Mouse (Mus musculus) lung, embryonic 14.5 days (tissue): ENCODE data around the gene 1700025G04Rik. TPM values are rescaled to one million over a fixed set of nuclear protein-coding genes. Genes with fewer than 3 reads are reported as not detected.

ENCODE experiments used
- ATAC-seq: fragments of 200-750 bp; cut with Nextera tagmentation; 2 replicates; pipeline ENCODE4 v1.8.0; 2017; ENCODE audit warnings: mild to moderate bottlenecking, moderate TSS enrichment, moderate library complexity; ENCODE audit not compliant: insufficient read depth
- DNase-seq: peaks from one replicate; pipeline ENCODE4 v3.0.0-alpha.2; 2015
- H3K27ac ChIP-seq: fragments of 300-500 bp; sonication (generic); 2 replicates; pipeline ENCODE4 v1.5.1; 2014; ENCODE audit warnings: low read depth, mild to moderate bottlenecking, moderate library complexity
- H3K27me3 ChIP-seq: fragments of 300-500 bp; sonication (generic); 2 replicates; pipeline ENCODE4 v1.6.1; 2014; ENCODE audit warnings: low read length, control low read depth; ENCODE audit not compliant: insufficient read depth
- H3K36me3 ChIP-seq: fragments of 300-500 bp; sonication (generic); 2 replicates; pipeline ENCODE4 v1.6.1; 2014; ENCODE audit warnings: control low read depth; ENCODE audit not compliant: insufficient read depth
- H3K4me1 ChIP-seq: fragments of 300-500 bp; sonication (generic); 2 replicates; pipeline ENCODE4 v1.6.1; 2014; ENCODE audit warnings: antibody characterized with exemption, control low read depth; ENCODE audit not compliant: insufficient read depth
- H3K4me2 ChIP-seq: fragments of 300-500 bp; sonication (generic); 2 replicates; pipeline ENCODE4 v1.6.1; 2014; ENCODE audit warnings: mild to moderate bottlenecking
- H3K4me3 ChIP-seq: fragments of 300-500 bp; sonication (generic); 2 replicates; pipeline ENCODE4 v1.5.1; 2014; ENCODE audit warnings: low read depth, low read length
- H3K9ac ChIP-seq: fragments of 300-500 bp; sonication (generic); 2 replicates; pipeline ENCODE4 v1.6.1; 2014
- H3K9me3 ChIP-seq: fragments of 300-500 bp; sonication (generic); 2 replicates; pipeline ENCODE4 v1.6.1; 2016; ENCODE audit warnings: low read depth, low read length, control low read depth
- CTCF ChIP-seq: IDR thresholded peaks from 2 replicates; pipeline ENCODE4 v1.5.1; 2016; ENCODE audit warnings: antibody characterized with exemption, low read depth
- WGBS: fragments of 180-500 bp; shearing (Covaris S2); extraction: QIAGEN DNeasy Blood & Tissue Kit; methylation state at CpG from one replicate; pipeline ENCODE4 v1.1.7; 2014; 5-methylcytosine and 5-hydroxymethylcytosine counted together
- polyA plus RNA-seq: library from polyadenylated mRNA; unstranded; fragments of >200 nt; fragmentation: Nextera tagmentation; extraction: Ambion mirVana; gene quantifications from 2 replicates; pipeline ENCODE4 v1.2.1, GENCODE M21; 2014

Gene 1700025G04Rik
- polyA plus RNA-seq, 1 experiment from 2014 or later, result 27.4 TPM

DNA sequence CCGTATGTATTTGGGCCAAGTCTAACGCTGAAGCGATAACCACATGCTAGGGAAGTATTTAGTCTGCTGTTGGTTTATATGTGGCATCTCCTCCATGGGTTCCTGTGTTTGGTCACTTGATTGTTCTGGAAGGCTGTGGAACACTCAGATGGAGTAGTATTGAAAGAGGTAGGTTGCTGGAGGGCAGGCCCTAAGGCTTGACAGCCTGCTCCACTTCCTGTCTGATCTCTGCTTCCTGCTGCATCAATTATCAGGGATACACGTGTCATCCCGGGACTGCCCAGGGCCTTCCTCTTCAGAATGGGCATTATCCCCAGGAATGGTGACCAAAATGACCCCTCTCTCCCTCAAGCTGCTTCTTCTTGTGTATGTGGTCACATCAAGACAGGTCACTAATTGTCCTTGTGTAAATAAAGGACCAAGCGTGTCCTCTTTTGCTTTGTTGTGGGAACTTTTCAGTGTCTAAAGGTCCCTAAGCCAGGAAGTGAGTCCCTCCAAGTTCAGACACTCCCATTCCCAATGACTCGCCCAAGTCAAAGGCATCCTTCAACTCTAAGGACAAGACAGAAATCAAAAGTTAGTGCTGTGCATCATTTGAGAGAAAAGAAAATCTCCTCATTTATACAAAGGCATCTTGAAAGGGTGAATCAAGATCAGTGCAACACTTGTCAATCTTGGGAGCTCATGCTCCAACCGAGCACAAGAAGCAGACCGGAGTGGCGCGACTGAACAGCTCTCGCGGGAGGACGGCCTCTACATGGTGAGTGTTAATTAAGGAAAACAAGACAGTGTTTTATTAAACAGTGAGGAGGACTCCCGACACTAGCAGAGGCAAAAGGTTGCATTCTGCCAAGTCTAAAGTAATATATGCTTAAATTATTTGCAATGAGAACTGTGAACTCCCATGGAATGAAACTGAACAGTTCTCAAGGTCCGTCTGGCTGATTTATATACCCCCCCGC, 114.2 kb downstream of the 1700025G04Rik start:
- Histone ChIP-seq H3K9ac (no peak overlapping the region), H3K9me3 (no peaks in the 10 kb centered on the region), H3K27me3 (no peaks in the 10 kb centered on the region), H3K4me1 (0 out of 2 replicates have a peak, but pooled peaks cover 3% of the 10 kb centered on the region), H3K36me3 (0 out of 2 replicates have a peak, but pooled peaks cover 4% of the 10 kb centered on the region), H3K27ac (no peak overlapping the region), H3K4me3 (no peak overlapping the region), H3K4me2 (no peak overlapping the region)
- 78% methylated on average over 17 of the region's 17 CpGs for WGBS
- no peak for ATAC-seq
- no peak for DNase-seq
- no peak for TF ChIP-seq CTCF

DNA sequence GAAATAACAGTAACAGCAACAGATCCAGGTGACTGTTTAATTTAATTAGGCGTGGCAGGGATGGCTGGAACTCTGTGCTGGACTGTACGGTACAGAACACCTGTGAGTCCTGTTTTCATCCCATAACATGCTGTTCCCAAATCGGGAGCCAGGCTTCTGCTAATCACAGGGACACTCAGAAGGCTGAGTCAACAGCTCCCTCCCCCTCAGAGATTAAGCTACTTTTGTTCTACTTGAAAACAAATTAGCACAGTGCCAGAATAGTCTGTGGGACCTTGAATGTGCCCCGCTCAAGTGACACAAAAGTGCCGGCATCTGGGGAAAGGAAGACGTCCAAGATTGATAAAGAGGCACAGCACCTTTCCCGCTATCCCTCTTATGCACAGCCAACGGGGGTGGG, 115.0 kb downstream of the 1700025G04Rik start:
- Histone ChIP-seq H3K9ac (no peak overlapping the region), H3K4me2 (no peak overlapping the region), H3K27me3 (no peaks in the 10 kb centered on the region), H3K4me3 (no peak overlapping the region), H3K36me3 (0 out of 2 replicates have a peak, but pooled peaks cover 4% of the 10 kb centered on the region), H3K27ac (no peak overlapping the region), H3K9me3 (no peaks in the 10 kb centered on the region), H3K4me1 (0 out of 2 replicates have a peak, but pooled peaks cover 3% of the 10 kb centered on the region)
- ATAC-seq (no peak), DNase-seq (no peak)
- WGBS, result 61% methylated on average over 8 of the region's 8 CpGs
- TF ChIP-seq CTCF, result no peak

DNA sequence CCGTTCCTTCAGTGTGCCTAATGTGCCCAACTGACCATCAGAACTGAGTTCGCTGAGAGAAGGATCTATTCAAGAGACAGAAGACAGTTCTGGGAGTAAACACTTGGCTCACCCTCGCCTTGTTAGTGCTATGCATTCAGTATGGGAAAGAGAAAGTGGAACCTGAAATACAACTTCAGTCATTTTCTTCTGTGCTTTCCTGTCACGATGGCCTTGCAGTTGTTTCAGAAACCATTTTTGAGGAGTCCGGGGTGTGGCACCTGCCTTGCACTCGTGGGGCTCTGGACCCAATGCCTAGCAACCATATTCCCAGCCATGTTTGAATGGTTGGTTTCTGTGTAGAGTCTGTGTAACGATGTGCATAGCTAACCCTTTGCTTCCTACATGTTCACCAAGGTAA, 115.5 kb downstream of the 1700025G04Rik start:
- 88% methylated on average over 7 of the region's 7 CpGs for WGBS
- Histone ChIP-seq H3K9me3 (no peaks in the 10 kb centered on the region), H3K27me3 (no peaks in the 10 kb centered on the region), H3K9ac (no peak overlapping the region), H3K4me1 (0 out of 2 replicates have a peak, but pooled peaks cover 3% of the 10 kb centered on the region), H3K4me3 (no peak overlapping the region), H3K4me2 (no peak overlapping the region), H3K36me3 (0 out of 2 replicates have a peak, but pooled peaks cover 4% of the 10 kb centered on the region), H3K27ac (no peak overlapping the region)
- no peak for DNase-seq
- no peak for ATAC-seq
- no peak for TF ChIP-seq CTCF

DNA sequence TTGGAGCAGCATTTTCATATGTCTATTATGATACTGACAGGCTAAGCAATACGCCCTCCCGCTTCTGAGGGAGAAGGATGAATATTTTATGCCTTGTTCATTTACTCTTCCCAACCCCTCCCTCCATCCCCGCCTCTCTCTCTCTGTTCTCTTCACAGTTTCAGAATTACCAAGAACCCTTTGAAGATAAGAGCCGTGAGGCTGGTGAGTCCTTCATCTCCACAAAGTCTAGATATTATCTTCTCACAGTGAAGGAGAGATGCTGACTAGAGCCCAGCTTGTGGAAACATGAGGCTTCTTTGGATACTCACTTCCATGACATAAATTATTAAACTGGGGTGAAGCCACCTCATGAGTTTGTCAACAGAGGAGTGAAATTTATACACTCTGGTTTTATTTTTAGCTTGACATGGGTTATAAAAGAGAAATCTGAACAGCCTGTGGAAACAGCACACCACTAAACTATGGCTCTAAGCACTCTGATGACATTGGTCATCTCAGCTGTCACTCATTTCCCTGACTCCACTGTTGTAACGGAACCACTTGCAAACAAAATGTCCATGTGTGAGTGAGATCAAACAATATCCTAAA, 116.7 kb downstream of the 1700025G04Rik start:
- no peak for ATAC-seq
- Histone ChIP-seq H3K4me2 (no peak overlapping the region), H3K4me1 (0 out of 2 replicates have a peak, but pooled peaks cover 3% of the 10 kb centered on the region), H3K9ac (no peak overlapping the region), H3K4me3 (no peak overlapping the region), H3K27me3 (no peaks in the 10 kb centered on the region), H3K9me3 (no peaks in the 10 kb centered on the region), H3K27ac (no peak overlapping the region), H3K36me3 (no peaks in the 10 kb centered on the region)
- no peak for DNase-seq
- TF ChIP-seq CTCF, result no peak
- 81% methylated on average over 5 of the region's 5 CpGs for WGBS

DNA sequence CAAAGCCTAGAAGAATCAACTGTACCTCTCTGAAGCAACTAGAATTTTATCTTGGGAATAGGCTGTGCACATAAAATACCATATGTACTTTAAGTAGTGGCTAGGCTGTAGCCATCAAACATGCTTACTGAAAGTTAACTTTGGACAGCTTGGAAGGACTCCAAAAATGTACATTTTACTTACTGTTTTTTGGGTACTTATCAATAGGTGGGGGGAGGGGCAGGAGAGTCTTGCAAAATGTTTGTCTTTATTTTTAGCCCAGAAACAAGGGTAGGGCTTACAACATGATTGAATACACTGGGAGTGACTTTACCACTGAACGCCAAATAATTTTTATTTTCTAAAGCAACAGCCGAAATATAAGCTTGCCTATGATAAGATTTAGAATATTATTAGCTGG, 118.3 kb downstream of the 1700025G04Rik start:
- no peak for TF ChIP-seq CTCF
- no peaks in the 10 kb centered on the region for H3K36me3 ChIP-seq
- ATAC-seq, result no peak
- no peaks in the 10 kb centered on the region for H3K27me3 ChIP-seq
- H3K4me3 ChIP-seq, result no peak overlapping the region
- 75% methylated on average over 2 of the region's 2 CpGs for WGBS
- H3K4me1 ChIP-seq, result 0 out of 2 replicates have a peak, but pooled peaks cover 3% of the 10 kb centered on the region
- no peak overlapping the region for H3K9ac ChIP-seq
- no peak overlapping the region for H3K27ac ChIP-seq
- no peaks in the 10 kb centered on the region for H3K9me3 ChIP-seq
- peak; percentile 68 for DNase-seq
- no peak overlapping the region for H3K4me2 ChIP-seq

DNA sequence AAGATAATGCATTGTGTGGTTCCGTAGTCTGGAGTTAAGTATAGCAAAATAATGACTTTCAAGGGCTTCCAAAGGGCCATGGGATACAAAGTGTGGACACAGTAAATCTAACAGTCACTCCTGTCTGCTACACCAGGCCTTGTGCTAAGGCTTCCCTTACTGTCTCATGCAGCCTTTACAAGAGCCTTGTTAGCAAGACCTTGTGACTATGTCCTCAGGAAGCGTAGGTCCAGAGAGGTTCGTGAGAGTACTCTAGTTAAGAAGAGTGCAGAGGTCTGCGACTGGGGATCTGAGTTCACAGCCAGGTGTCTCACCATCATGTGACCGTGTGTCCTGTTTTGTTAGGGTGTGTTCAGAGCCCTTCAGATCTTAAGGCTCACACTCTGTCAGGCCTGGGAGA, 121.8 kb downstream of the 1700025G04Rik start:
- H3K4me3 ChIP-seq, result no peak overlapping the region
- DNase-seq (no peak), ATAC-seq (no peak)
- TF ChIP-seq CTCF, result no peak
- H3K36me3 ChIP-seq, result no peaks in the 10 kb centered on the region
- no peaks in the 10 kb centered on the region for H3K27me3 ChIP-seq
- WGBS, result 87% methylated on average over 5 of the region's 5 CpGs
- H3K4me1 ChIP-seq, result no peaks in the 10 kb centered on the region
- no peak overlapping the region for H3K27ac ChIP-seq
- no peaks in the 10 kb centered on the region for H3K9me3 ChIP-seq
- H3K9ac ChIP-seq, result no peak overlapping the region
- H3K4me2 ChIP-seq, result no peak overlapping the region

DNA sequence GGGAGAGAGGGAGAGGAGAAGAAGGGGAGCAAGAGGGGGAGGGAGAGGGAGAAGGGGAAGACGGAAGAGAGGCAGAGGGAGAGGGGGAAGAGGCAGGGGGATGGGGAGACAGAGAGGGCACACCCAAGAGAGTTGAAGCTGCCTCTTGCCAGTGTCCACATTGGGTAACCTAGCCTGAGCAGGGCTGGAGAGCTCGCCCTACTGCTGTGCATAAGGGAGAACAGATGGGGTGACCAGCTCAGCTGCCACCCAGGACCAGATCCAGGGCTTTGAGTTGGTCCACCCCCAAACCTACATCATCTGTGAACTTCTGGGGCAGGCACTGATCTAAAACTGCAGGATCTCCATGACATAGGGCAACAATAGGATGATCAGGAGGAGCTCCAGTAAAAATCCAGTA, 125.1 kb downstream of the 1700025G04Rik start:
- H3K9ac ChIP-seq, result no peak overlapping the region
- no peak overlapping the region for H3K27ac ChIP-seq
- no peaks in the 10 kb centered on the region for H3K4me1 ChIP-seq
- DNase-seq (no peak), ATAC-seq (no peak)
- no peaks in the 10 kb centered on the region for H3K9me3 ChIP-seq
- H3K27me3 ChIP-seq, result no peaks in the 10 kb centered on the region
- H3K36me3 ChIP-seq, result no peaks in the 10 kb centered on the region
- H3K4me2 ChIP-seq, result no peak overlapping the region
- no peak overlapping the region for H3K4me3 ChIP-seq
- TF ChIP-seq CTCF, result no peak
- 92% methylated on average over 2 of the region's 2 CpGs for WGBS
